Mouse (Mus musculus) liver, embryonic 14.5 days (tissue): ENCODE measurements around the gene Foxj2. TPM values are rescaled to one million over a fixed set of nuclear protein-coding genes. Genes with fewer than 3 reads are reported as not detected.
A peak's percentile ranks its signal among the peaks of the same experiment; 100 is the strongest.

Experiments used
- ATAC-seq: fragments of 200-750 bp; cut with Nextera tagmentation; 2 replicates; pipeline ENCODE4 v1.8.0; 2017; ENCODE audit warnings: moderate number of reproducible peaks, mild to moderate bottlenecking, moderate library complexity; ENCODE audit not compliant: insufficient read depth
- DNase-seq, 3 experiments: peaks; one replicate each; pipeline ENCODE4 v3.0.0-alpha.2; 2012 to 2013; ENCODE audit warnings: low read depth in 3 of 3, low spot score in 3 of 3
- H3K27ac ChIP-seq: fragments of 300-500 bp; sonication (generic); 2 replicates; pipeline ENCODE4 v1.5.1; 2014; ENCODE audit warnings: moderate library complexity, mild to moderate bottlenecking, control low read depth, inconsistent platforms
- H3K27me3 ChIP-seq: fragments of 300-500 bp; sonication (generic); 2 replicates; pipeline ENCODE4 v1.6.1; 2014; ENCODE audit warnings: mild to moderate bottlenecking, low read length, moderate library complexity; ENCODE audit not compliant: control insufficient read depth, insufficient read depth
- H3K36me3 ChIP-seq: fragments of 300-500 bp; sonication (generic); replicated peaks from 2 replicates; pipeline ENCODE4 v1.6.1; 2014; ENCODE audit warnings: low read depth; ENCODE audit not compliant: control insufficient read depth, insufficient read depth
- H3K4me1 ChIP-seq, 2 experiments: fragments of 200-500 bp in 1 of 2; fragments of 300-500 bp in 1 of 2; sonication (generic) in 1 of 2; replicated peaks; 2 replicates each; pipeline ENCODE4 v1.6.1; 2012 to 2014; ENCODE audit warnings: antibody characterized with exemption in 1 of 2, inconsistent platforms in 1 of 2, low read length in 1 of 2; ENCODE audit not compliant: control insufficient read depth in 2 of 2, insufficient read depth in 2 of 2
- H3K4me2 ChIP-seq: fragments of 300-500 bp; sonication (generic); 2 replicates; pipeline ENCODE4 v1.6.1; 2014; ENCODE audit warnings: low read depth, mild to moderate bottlenecking, control low read depth, moderate library complexity
- H3K4me3 ChIP-seq, 2 experiments: fragments of 200-500 bp in 1 of 2; fragments of 300-500 bp in 1 of 2; sonication (generic) in 1 of 2; 2 replicates each; pipeline ENCODE4 v1.5.1; 2012 to 2014; ENCODE audit warnings: low read depth in 2 of 2, low read length in 2 of 2, mild to moderate bottlenecking in 2 of 2, control low read depth in 1 of 2, inconsistent platforms in 1 of 2, moderate library complexity in 1 of 2; ENCODE audit not compliant: insufficient read depth in 1 of 2
- H3K9ac ChIP-seq: fragments of 300-500 bp; sonication (generic); replicated peaks from 2 replicates; pipeline ENCODE4 v1.6.1; 2014; ENCODE audit warnings: mild to moderate bottlenecking, control low read depth, moderate library complexity
- H3K9me3 ChIP-seq: fragments of 300-500 bp; sonication (generic); 2 replicates; pipeline ENCODE4 v1.6.1; 2016; ENCODE audit warnings: low read length, mixed read lengths; ENCODE audit not compliant: control insufficient read depth
- CTCF ChIP-seq: IDR thresholded peaks from 2 replicates; pipeline ENCODE4 v1.5.1; 2016; ENCODE audit warnings: antibody characterized with exemption, low read depth, control low read depth
- EP300 ChIP-seq: IDR thresholded peaks from 2 replicates; pipeline ENCODE4 v1.6.1; 2016; ENCODE audit warnings: antibody characterized with exemption, low read depth
- WGBS: fragments of 180-500 bp; shearing (Covaris S2); extraction: QIAGEN DNeasy Blood & Tissue Kit; methylation state at CpG from one replicate; pipeline ENCODE4 v1.1.7; 2014; ENCODE audit not compliant: insufficient replicate concordance; 5-methylcytosine and 5-hydroxymethylcytosine counted together
- polyA plus RNA-seq, 2 experiments: library from polyadenylated mRNA; depleted of rRNA in 1 of 2; stranded (reverse) in 1 of 2; unstranded in 1 of 2; fragments of >200 nt; fragmentation: Nextera tagmentation in 1 of 2; extraction: Ambion mirVana in 1 of 2; gene quantifications; 2 replicates each; pipeline versions ENCODE4 v1.2.1 to v1.2.3; 2012 to 2014

The Foxj2 gene
- polyA plus RNA-seq, 2 experiments, result 1.1 to 1.3 TPM

GRCm38 (mm10) chr6:122779916-122780315 lies 39.8 kb upstream of the Foxj2 start:
- H3K27me3 ChIP-seq, result no peaks in the 10 kb centered on the region
- peaks cover 8 to 9% of the 10 kb centered on the region in 2 experiments for H3K4me1 ChIP-seq
- H3K36me3 ChIP-seq, result no peaks in the 10 kb centered on the region
- ATAC-seq, result no peak
- TF ChIP-seq EP300, result no peak
- no peak for TF ChIP-seq CTCF
- H3K27ac ChIP-seq, result no peak overlapping the region
- H3K4me2 ChIP-seq, result no peak overlapping the region
- WGBS, result 71% methylated on average over 1 of the region's 1 CpGs
- no peaks in the 10 kb centered on the region for H3K9me3 ChIP-seq
- no peak for DNase-seq
- no peak overlapping the region for H3K9ac ChIP-seq
- no peak overlapping the region for H3K4me3 ChIP-seq

- no peaks in the 10 kb centered on the region for H3K9me3 ChIP-seq
- H3K27ac ChIP-seq, result no peak overlapping the region
- ATAC-seq (no peak), DNase-seq (no peak)
- H3K36me3 ChIP-seq, result no peaks in the 10 kb centered on the region
- WGBS, result 65% methylated on average over 4 of the region's 4 CpGs
- H3K9ac ChIP-seq, result no peak overlapping the region
- H3K4me2 ChIP-seq, result no peak overlapping the region
- peaks cover 8 to 9% of the 10 kb centered on the region in 2 experiments for H3K4me1 ChIP-seq
- no peak overlapping the region for H3K4me3 ChIP-seq
- no peaks in the 10 kb centered on the region for H3K27me3 ChIP-seq
- no peak for TF ChIP-seq CTCF
- no peak for TF ChIP-seq EP300
Observed at GRCm38 (mm10) chr6:122781167-122781566, 38.5 kb upstream of the Foxj2 start.

GRCm38 (mm10) chr6:122782164-122782563 lies 37.5 kb upstream of the Foxj2 start:
- Histone ChIP-seq H3K36me3 (no peaks in the 10 kb centered on the region), H3K9ac (no peak overlapping the region), H3K4me1 (peaks cover 8 to 9% of the 10 kb centered on the region in 2 experiments), H3K9me3 (no peaks in the 10 kb centered on the region), H3K4me2 (no peak overlapping the region), H3K27ac (no peak overlapping the region), H3K4me3 (no peak overlapping the region), H3K27me3 (no peaks in the 10 kb centered on the region)
- WGBS, result 13% methylated on average over 3 of the region's 3 CpGs
- no peak for DNase-seq
- no peak for ATAC-seq
- TF ChIP-seq EP300, result no peak
- TF ChIP-seq CTCF, result no peak

- Histone ChIP-seq H3K27me3 (no peaks in the 10 kb centered on the region), H3K4me1 (peaks cover 8 to 9% of the 10 kb centered on the region in 2 experiments), H3K9me3 (no peaks in the 10 kb centered on the region), H3K36me3 (no peaks in the 10 kb centered on the region), H3K9ac (no peak overlapping the region), H3K4me3 (no peak overlapping the region), H3K27ac (no peak overlapping the region), H3K4me2 (no peak overlapping the region)
- TF ChIP-seq CTCF (peak; percentile 54; the same call in 1 of the 2 replicates), EP300 (no peak)
- no peak for DNase-seq
- no peak for ATAC-seq
- 87% methylated on average over 3 of the region's 3 CpGs for WGBS
Observed at GRCm38 (mm10) chr6:122784866-122785265, 34.8 kb upstream of the Foxj2 start.

GRCm38 (mm10) chr6:122786275-122786674 lies 33.4 kb upstream of the Foxj2 start:
- no peaks in the 10 kb centered on the region for H3K36me3 ChIP-seq
- ATAC-seq, result no peak
- peaks cover 5 to 8% of the 10 kb centered on the region in 2 experiments for H3K4me1 ChIP-seq
- H3K27ac ChIP-seq, result no peak overlapping the region
- no peak overlapping the region for H3K4me2 ChIP-seq
- 43% methylated on average over 5 of the region's 5 CpGs for WGBS
- no peak for DNase-seq
- H3K9me3 ChIP-seq, result no peaks in the 10 kb centered on the region
- no peak overlapping the region for H3K9ac ChIP-seq
- no peaks in the 10 kb centered on the region for H3K27me3 ChIP-seq
- TF ChIP-seq CTCF (peak; percentile 75), EP300 (no peak)
- H3K4me3 ChIP-seq, result no peak overlapping the region
